Mouse (Mus musculus) erythroblast, embryonic 14.5 days (primary cell): ENCODE measurements around the gene Ncoa6. TPM values are rescaled to one million over a fixed set of nuclear protein-coding genes. Genes with fewer than 3 reads are reported as not detected.

Experiments
- H3K27me3 ChIP-seq: 2 replicates; pipeline ENCODE4 v1.6.1; 2012; ENCODE audit warnings: inconsistent platforms; ENCODE audit not compliant: control insufficient read depth
- H3K36me3 ChIP-seq: 2 replicates; pipeline ENCODE4 v1.6.1; 2012; ENCODE audit warnings: mild to moderate bottlenecking, inconsistent platforms; ENCODE audit not compliant: control insufficient read depth
- H3K4me1 ChIP-seq: 2 replicates; pipeline ENCODE4 v1.6.1; 2012; ENCODE audit warnings: inconsistent platforms; ENCODE audit not compliant: control insufficient read depth
- H3K4me3 ChIP-seq: replicated peaks from 2 replicates; pipeline ENCODE3; 2012; ENCODE audit warnings: moderate library complexity, mild to moderate bottlenecking, inconsistent platforms
- H3K9me3 ChIP-seq: 2 replicates; pipeline ENCODE4 v1.6.1; 2012; ENCODE audit warnings: low read length, inconsistent platforms, mixed read lengths; ENCODE audit not compliant: control insufficient read depth
- GATA1 ChIP-seq: IDR thresholded peaks from 2 replicates; pipeline ENCODE4 v1.6.1; 2012; ENCODE audit warnings: low read length, inconsistent platforms, mixed read lengths
- TAL1 ChIP-seq: IDR thresholded peaks from 3 replicates; pipeline ENCODE4 v1.6.1; 2012; ENCODE audit warnings: low read length, inconsistent platforms, mixed read lengths
- polyA plus RNA-seq: library from polyadenylated mRNA; stranded (reverse); fragments of >175 nt; gene quantifications from 2 replicates; pipeline ENCODE4 v1.2.3, GENCODE M21; 2012

Gene Ncoa6
- polyA plus RNA-seq, 1 experiment, result 0.81 TPM

DNA sequence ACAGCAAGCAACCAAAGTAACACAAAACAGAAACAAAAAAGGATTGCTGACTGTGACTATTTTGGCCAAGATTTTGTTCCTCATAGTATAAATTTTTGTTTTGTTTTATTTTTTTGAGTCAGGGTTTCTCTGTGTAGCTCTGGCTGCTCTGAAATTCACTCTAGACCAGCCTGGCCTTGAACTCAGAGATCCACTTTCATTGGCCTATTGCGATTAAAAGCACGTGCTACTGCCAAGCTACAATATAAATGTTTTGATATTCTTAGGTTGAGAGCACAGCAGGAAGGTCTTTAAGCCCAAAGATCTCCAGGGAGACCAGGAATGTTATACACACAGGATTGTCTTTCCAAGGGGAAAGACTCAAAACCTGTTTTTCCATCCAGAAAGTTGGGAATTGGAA is 30.2 kb downstream of the Ncoa6 start:
- no peaks in the 10 kb centered on the region for H3K9me3 ChIP-seq
- H3K4me3 ChIP-seq, result no peak overlapping the region
- H3K36me3 ChIP-seq, result peaks cover 4% of the 10 kb centered on the region; the same call in 1 of the 2 replicates
- no peaks in the 10 kb centered on the region for H3K4me1 ChIP-seq
- no peak for TF ChIP-seq TAL1
- no peak for TF ChIP-seq GATA1
- H3K27me3 ChIP-seq, result no peaks in the 10 kb centered on the region

DNA sequence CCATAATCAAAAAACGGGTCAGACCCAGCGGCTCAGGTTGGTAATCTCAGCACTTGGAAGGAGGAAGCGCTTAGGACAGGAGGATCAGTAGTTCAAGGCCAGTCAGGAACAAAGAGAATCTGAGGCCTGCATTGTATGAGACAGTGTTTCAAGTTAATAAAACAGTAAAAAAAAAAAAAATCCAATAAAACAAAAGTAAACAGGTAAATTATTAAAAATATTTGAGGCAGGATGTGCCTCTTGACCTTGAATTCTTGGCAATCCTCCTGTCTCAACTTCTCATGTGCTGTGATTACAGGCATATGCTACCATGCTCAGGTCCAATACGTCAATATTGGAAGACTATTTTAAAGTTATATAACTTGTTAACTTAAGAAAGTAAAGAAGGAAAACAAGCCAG is 30.8 kb downstream of the Ncoa6 start:
- Histone ChIP-seq H3K4me1 (no peaks in the 10 kb centered on the region), H3K9me3 (no peaks in the 10 kb centered on the region), H3K4me3 (no peak overlapping the region), H3K27me3 (no peaks in the 10 kb centered on the region), H3K36me3 (peaks cover 4% of the 10 kb centered on the region; the same call in 1 of the 2 replicates)
- TF ChIP-seq TAL1, result no peak
- no peak for TF ChIP-seq GATA1

DNA sequence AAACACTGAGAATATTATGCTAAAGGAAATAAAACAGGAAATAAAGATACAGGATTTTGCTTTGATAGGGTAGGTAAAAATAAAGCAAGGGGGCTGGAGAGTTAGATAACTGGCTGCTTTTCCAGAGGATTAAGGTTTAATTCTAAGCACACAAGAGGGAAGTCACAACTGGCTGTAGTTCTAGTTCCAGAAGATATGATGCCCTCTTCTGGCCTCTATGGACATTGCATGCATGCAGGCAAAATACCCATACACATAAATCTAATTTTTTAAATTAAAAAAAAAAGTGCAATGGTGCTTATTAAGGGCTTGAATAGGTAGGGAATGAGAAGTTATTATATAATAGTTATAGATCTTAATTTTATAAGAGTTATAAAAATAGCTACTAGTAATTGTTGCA is 37.2 kb downstream of the Ncoa6 start:
- peaks cover 49% of the 10 kb centered on the region for H3K36me3 ChIP-seq
- H3K4me3 ChIP-seq, result no peak overlapping the region
- TF ChIP-seq GATA1 (no peak), TAL1 (no peak)
- H3K9me3 ChIP-seq, result no peaks in the 10 kb centered on the region
- no peaks in the 10 kb centered on the region for H3K4me1 ChIP-seq
- H3K27me3 ChIP-seq, result no peaks in the 10 kb centered on the region

DNA sequence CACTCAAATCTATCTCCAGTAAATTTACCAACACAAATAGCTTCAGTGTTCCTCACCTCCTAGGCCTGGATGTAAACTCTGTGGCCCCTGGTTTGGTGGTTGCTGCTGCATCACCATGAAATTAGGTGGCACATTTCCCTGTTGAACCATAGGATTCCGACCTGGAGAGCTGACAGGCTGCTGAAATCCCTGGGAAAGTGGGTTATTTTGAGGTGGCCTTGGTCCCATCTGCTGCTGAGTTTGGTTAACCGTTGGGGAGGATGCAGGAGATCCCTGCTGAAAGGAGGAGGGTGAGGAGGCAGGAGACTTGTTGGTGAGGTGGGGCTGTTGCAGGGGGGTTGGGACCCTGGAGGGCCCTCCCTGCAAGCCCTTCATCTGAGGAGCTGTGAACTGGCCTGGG is 52.8 kb downstream of the Ncoa6 start:
- Histone ChIP-seq H3K4me1 (no peaks in the 10 kb centered on the region), H3K36me3 (peaks cover 59% of the 10 kb centered on the region), H3K4me3 (no peak overlapping the region), H3K9me3 (no peaks in the 10 kb centered on the region), H3K27me3 (no peaks in the 10 kb centered on the region)
- no peak for TF ChIP-seq TAL1
- no peak for TF ChIP-seq GATA1

DNA sequence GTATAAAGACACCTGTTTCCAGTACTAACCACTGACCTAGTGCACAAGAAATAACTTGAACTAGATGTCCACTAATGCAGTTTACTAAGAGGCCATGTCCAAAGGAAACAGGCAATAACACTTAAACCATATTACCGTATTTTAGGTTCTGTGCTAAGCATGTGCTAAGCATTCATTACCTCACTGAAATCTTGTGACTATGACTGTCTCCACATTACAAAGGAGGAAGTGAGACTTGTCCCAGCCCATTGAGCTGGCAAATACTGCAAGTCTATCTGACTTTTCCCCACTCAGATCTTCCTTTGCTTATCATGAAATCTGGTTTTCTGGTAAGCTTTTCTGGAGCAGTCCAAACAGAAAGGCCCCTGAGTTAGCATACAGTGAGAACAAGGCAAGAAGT is 69.1 kb downstream of the Ncoa6 start:
- Histone ChIP-seq H3K4me3 (no peak overlapping the region), H3K27me3 (no peaks in the 10 kb centered on the region), H3K9me3 (no peaks in the 10 kb centered on the region), H3K36me3 (peaks cover 68% of the 10 kb centered on the region), H3K4me1 (no peaks in the 10 kb centered on the region)
- TF ChIP-seq TAL1 (no peak), GATA1 (no peak)

DNA sequence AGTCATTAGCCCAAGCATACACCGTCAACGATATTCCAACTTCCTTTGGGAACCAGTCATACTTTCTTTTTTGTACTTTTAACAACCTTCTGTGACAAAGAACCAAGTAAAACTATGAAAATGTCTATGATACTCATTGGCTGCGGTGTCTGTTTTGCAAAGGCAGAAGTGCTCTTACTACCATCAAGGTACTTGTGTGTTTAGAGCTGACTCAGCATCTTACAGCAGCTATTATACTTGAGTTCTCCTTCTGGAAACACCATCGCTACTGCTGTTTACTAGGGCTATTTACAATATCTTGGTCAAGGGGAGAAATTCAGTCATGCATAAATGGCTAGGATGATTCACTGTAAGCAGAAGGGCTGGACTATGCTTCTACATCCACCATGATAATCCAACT is 71.8 kb downstream of the Ncoa6 start:
- no peaks in the 10 kb centered on the region for H3K9me3 ChIP-seq
- TF ChIP-seq GATA1, result no peak
- TF ChIP-seq TAL1, result no peak
- H3K36me3 ChIP-seq, result peaks cover 58% of the 10 kb centered on the region
- no peak overlapping the region for H3K4me3 ChIP-seq
- no peaks in the 10 kb centered on the region for H3K27me3 ChIP-seq
- H3K4me1 ChIP-seq, result no peaks in the 10 kb centered on the region

DNA sequence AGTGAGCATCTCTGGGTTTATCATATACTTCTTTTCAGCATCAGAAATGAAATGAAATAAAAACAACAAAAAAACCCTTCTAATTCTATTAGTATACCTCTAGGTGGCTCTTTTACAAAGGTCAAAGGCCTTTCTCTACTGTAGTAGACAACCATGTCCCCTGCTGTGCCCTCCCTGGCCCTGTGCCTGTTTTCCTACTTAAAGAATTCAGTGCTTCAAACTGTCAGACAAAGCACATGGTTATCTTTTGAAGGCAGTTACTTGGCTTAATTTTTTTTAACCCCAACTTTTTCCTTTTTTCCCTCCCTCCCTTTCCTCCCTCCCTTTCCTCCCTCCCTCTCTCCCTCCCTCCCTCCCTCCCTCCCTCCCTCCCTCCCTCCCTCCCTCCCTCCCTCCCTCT is 73.4 kb downstream of the Ncoa6 start:
- Histone ChIP-seq H3K4me3 (no peak overlapping the region), H3K4me1 (no peaks in the 10 kb centered on the region), H3K9me3 (no peaks in the 10 kb centered on the region), H3K27me3 (no peaks in the 10 kb centered on the region), H3K36me3 (peaks cover 49% of the 10 kb centered on the region)
- no peak for TF ChIP-seq GATA1
- no peak for TF ChIP-seq TAL1

DNA sequence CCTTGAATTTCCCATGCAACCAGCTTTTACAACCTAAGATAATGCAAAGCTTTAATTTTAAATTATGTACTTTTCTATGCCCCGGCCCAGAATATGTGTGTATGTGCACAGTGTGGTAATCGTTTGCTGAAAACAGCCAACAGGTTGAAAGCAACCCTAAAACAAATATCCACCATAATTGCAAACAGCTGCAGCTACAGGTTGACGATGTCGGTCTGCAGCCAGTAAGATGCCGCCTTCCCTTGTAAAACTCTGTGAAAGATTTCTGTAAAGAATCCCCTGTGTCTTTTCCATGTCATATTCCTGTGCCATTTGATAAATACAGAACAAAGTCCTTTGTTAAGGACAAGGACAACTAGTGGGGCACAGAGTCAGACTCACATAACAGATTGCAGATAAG is 79.1 kb downstream of the Ncoa6 start:
- Histone ChIP-seq H3K9me3 (no peaks in the 10 kb centered on the region), H3K4me1 (no peaks in the 10 kb centered on the region), H3K4me3 (no peak overlapping the region), H3K27me3 (no peaks in the 10 kb centered on the region), H3K36me3 (peaks cover 47% of the 10 kb centered on the region)
- TF ChIP-seq TAL1, result no peak
- no peak for TF ChIP-seq GATA1

DNA sequence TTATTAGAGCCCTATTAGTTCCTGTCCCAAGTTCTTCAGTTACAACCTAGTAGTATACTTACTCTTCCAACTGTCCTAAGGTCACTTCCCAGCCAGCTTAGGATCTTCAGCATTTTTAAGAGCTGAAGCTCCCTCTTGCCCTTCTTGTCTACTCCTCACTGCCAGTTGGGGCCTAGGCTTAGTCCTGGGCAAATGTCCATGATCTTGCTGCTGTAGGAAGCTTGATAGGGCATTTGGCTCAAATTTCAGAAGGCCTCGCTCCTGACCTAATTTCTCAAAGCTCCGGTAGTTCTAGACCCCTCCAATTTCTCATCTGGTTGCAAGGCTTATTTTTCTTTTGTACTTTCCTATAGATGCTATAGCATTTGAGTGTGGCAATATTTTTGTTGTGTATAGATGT is 85.1 kb downstream of the Ncoa6 start:
- Histone ChIP-seq H3K4me1 (no peaks in the 10 kb centered on the region; the same call in 1 of the 2 replicates), H3K27me3 (peaks cover 4% of the 10 kb centered on the region; the same call in 1 of the 2 replicates), H3K4me3 (no peak overlapping the region), H3K36me3 (peaks cover 28% of the 10 kb centered on the region), H3K9me3 (no peaks in the 10 kb centered on the region)
- no peak for TF ChIP-seq GATA1
- no peak for TF ChIP-seq TAL1

DNA sequence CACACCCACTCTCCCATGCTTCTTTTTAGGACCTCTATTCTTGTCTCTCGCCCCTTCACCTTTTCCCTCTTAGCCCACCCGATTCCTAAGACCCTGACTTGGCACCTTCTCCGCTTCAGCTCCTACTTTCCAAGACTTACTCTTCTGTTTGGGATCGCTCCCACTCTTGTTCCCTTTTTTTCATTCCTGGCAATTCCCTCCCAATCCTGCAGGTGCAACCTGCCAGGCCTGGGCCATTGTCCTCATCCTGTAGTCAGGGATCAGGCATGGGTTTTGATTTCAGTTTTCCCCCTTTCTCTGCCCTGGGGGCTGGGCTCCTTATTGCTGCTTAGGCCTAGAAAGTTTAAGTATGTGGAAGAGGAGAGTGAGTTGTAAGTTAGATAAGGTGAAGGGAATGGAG is 86.6 kb downstream of the Ncoa6 start:
- H3K36me3 ChIP-seq, result peaks cover 22% of the 10 kb centered on the region

More for the DNA sequence above, 86.6 kb downstream of the Ncoa6 start:
- peaks cover 4% of the 10 kb centered on the region; the same call in 1 of the 2 replicates for H3K27me3 ChIP-seq
- peaks cover 6% of the 10 kb centered on the region for H3K4me1 ChIP-seq
- H3K4me3 ChIP-seq, result no peak overlapping the region
- TF ChIP-seq GATA1, result no peak
- no peak for TF ChIP-seq TAL1
- no peaks in the 10 kb centered on the region for H3K9me3 ChIP-seq
